Comparison of ENCODE assay signal across 27 mouse cellular contexts in genomic region chr13:17603756-17604155, GRCm38 (mm10).
DNase-seq lines count a peak whose midpoint lies in the region; ATAC-seq and TF ChIP-seq lines count a peak whose summit lies in the region.
"Had no signal": no experiment of that assay in that cellular context is flagged by ENCODE, and none has a peak within 500 bp of the region (broad histone marks: within the 10 kb centered on the region; RNA-seq: fewer than 3 reads in every experiment).

No protein-coding gene starts in this region.

- WGBS in kidney, adult 2 months, result 88% methylated on average over 5 of the region's 5 CpGs
- 85% methylated on average over 5 of the region's 5 CpGs for WGBS in forebrain, embryonic 12.5 days

- no peak overlapping the region for H3K4me3 ChIP-seq in kidney, adult 2 months (ENCODE audit: insufficient read depth, low read depth, low read length)
- H3K4me3 ChIP-seq in embryonic fibroblast, embryonic 13.5 days (ENCODE audit: insufficient read depth, low read length), result no peak overlapping the region
- H3K4me3 ChIP-seq in forebrain, embryonic 12.5 days (replicated peaks), result no peak overlapping the region
- H3K4me3 ChIP-seq: embryonic facial prominence, embryonic 13.5 days; embryonic facial prominence, embryonic 15.5 days had no signal

- peak; percentile 7 for DNase-seq in kidney, adult 2 months
- no peak for DNase-seq in kidney, adult 18-20 months
- DNase-seq in 416B (ENCODE audit: low read depth) (peak; percentile 5), adipocyte (ENCODE audit: low spot score) (no peak)
- DNase-seq in Muller cell, postnatal 12 days (ENCODE audit: inconsistent ontology term), result peak; percentile 13
- DNase-seq in left cerebral cortex, adult 18-20 months (ENCODE audit: low spot score in 2 of 2), result no peak
- DNase-seq: adrenal gland, adult 2 months; adrenal gland, postnatal 10 days; adrenal gland, postnatal 25 days; cerebellum, adult 11 months; cerebellum, adult 18-20 months; cerebellum, adult 8-10 months; cerebellum, adult 9-11 months; cerebellum, postnatal 14 days; cerebellum, postnatal 36 days; embryo, embryonic 11 days had no signal

- H3K27ac ChIP-seq in kidney, adult 2 months (ENCODE audit: insufficient read depth, low read depth, low read length), result no peak overlapping the region
- peak overlapping the region; percentile 61; the same call in 1 of the 2 replicates for H3K27ac ChIP-seq in embryonic fibroblast, embryonic 13.5 days (ENCODE audit: insufficient read depth, low read length)
- H3K27ac ChIP-seq in forebrain, embryonic 12.5 days, result no peak overlapping the region
- H3K27ac ChIP-seq: embryonic facial prominence, embryonic 13.5 days; embryonic facial prominence, embryonic 15.5 days had no signal

- H3K36me3 ChIP-seq in kidney, adult 2 months (ENCODE audit: control insufficient read depth, insufficient read depth, low read length), result no peaks in the 10 kb centered on the region
- no peaks in the 10 kb centered on the region for H3K36me3 ChIP-seq in forebrain, embryonic 12.5 days (replicated peaks)
- H3K36me3 ChIP-seq: embryonic facial prominence, embryonic 13.5 days; embryonic facial prominence, embryonic 15.5 days; G1E had no signal

- no peak overlapping the region for H3K4me2 ChIP-seq in forebrain, embryonic 12.5 days
- H3K4me2 ChIP-seq: embryonic facial prominence, embryonic 13.5 days; embryonic facial prominence, embryonic 15.5 days had no signal

- TF ChIP-seq CTCF in kidney, adult 2 months (conservative IDR thresholded peaks at IDR 0.05; ENCODE audit: insufficient read depth, insufficient read length, low read depth, low read length), result no peak
- no peak for TF ChIP-seq CTCF in embryonic fibroblast, embryonic 13.5 days (IDR thresholded peaks at IDR 0.05; ENCODE audit: borderline replicate concordance, insufficient read depth, low read length)

- H3K9me3 ChIP-seq in forebrain, embryonic 12.5 days, result no peaks in the 10 kb centered on the region
- H3K9me3 ChIP-seq: G1E had no signal

- TF ChIP-seq POLR2A in kidney, adult 2 months (IDR thresholded peaks at IDR 0.05; ENCODE audit: low read depth, low read length), result no peak
- no peak for TF ChIP-seq POLR2A in embryonic fibroblast, embryonic 13.5 days (IDR thresholded peaks at IDR 0.05; ENCODE audit: low read depth, low read length)

- H3K27me3 ChIP-seq in kidney, adult 2 months (replicated peaks; ENCODE audit: control insufficient read depth, insufficient read depth, low read length), result no peaks in the 10 kb centered on the region
- H3K27me3 ChIP-seq in forebrain, embryonic 12.5 days, result no peaks in the 10 kb centered on the region
- H3K27me3 ChIP-seq: CH12.LX; embryonic facial prominence, embryonic 13.5 days; embryonic facial prominence, embryonic 15.5 days; Patski had no signal

- no peaks in the 10 kb centered on the region for H3K4me1 ChIP-seq in kidney, adult 2 months (ENCODE audit: control insufficient read depth, insufficient read depth, low read length)
- H3K4me1 ChIP-seq in embryonic fibroblast, embryonic 13.5 days (ENCODE audit: control insufficient read depth, insufficient read depth, low read length), result peaks cover 8% of the 10 kb centered on the region
- H3K4me1 ChIP-seq in forebrain, embryonic 12.5 days, result no peaks in the 10 kb centered on the region
- H3K4me1 ChIP-seq: embryonic facial prominence, embryonic 13.5 days; embryonic facial prominence, embryonic 15.5 days had no signal

- H3K9ac ChIP-seq in forebrain, embryonic 12.5 days, result no peak overlapping the region
- H3K9ac ChIP-seq: embryonic facial prominence, embryonic 13.5 days; embryonic facial prominence, embryonic 15.5 days had no signal

- no peak for ATAC-seq in forebrain, embryonic 12.5 days (ENCODE audit: low FRiP score)
- ATAC-seq: activated CD4-positive, CD25-positive, alpha-beta regulatory T cell, adult 4 months; CD4-positive, CD25-positive, alpha-beta regulatory T cell, adult 4 months; forebrain, embryonic 14.5 days; forebrain, embryonic 16.5 days; Patski had no signal

Comparison
In these comparisons a context has a peak if more than half of its experiments do, and no peak if none do; other contexts are left out.
1. DNase-seq: peak in kidney, adult 2 months (single experiment), 416B (single experiment) and Muller cell, postnatal 12 days (single experiment); none in kidney, adult 18-20 months (single experiment), adipocyte (single experiment) and left cerebral cortex, adult 18-20 months (0 of 2).